Mouse (Mus musculus): ENCODE measurements around the gene Csf2rb2. TPM values are rescaled to one million over a fixed set of nuclear protein-coding genes. Genes with fewer than 3 reads are reported as not detected.

Gene Csf2rb2
- polyA plus RNA-seq, 1 experiment from 2014 or later, result 0.17 TPM

GRCm38 (mm10) chr15:78267865-78268264 is 37.7 kb downstream of the Csf2rb2 start:
- no peak overlapping the region for H3K4me2 ChIP-seq (replicated peaks; ENCODE audit: low read depth)
- H3K27me3 ChIP-seq (ENCODE audit: control insufficient read depth, insufficient read depth, low read length), result no peaks in the 10 kb centered on the region
- ATAC-seq (ENCODE audit: low FRiP score, low TSS enrichment) (no peak), DNase-seq (ENCODE audit: low spot score) (no peak)
- WGBS, result 52% methylated on average over 4 of the region's 4 CpGs
- no peak overlapping the region for H3K27ac ChIP-seq (replicated peaks)
- no peaks in the 10 kb centered on the region for H3K4me1 ChIP-seq (replicated peaks; ENCODE audit: control insufficient read depth, insufficient read depth)
- H3K9me3 ChIP-seq (ENCODE audit: control insufficient read depth, low read length), result no peaks in the 10 kb centered on the region
- H3K9ac ChIP-seq (ENCODE audit: low read length), result no peak overlapping the region
- H3K36me3 ChIP-seq (ENCODE audit: control insufficient read depth, insufficient read depth, low read length), result no peaks in the 10 kb centered on the region
- TF ChIP-seq EP300 (optimal IDR thresholded peaks at IDR 0.05), result no peak
- no peak for TF ChIP-seq CTCF (IDR thresholded peaks at IDR 0.05; ENCODE audit: low read depth)
- H3K4me3 ChIP-seq (ENCODE audit: low read depth, low read length), result no peak overlapping the region

- 78% methylated on average over 10 of the region's 10 CpGs for WGBS
These were observed 38.1 kb downstream of the Csf2rb2 start for GRCm38 (mm10) chr15:78267441-78267840.

DNA sequence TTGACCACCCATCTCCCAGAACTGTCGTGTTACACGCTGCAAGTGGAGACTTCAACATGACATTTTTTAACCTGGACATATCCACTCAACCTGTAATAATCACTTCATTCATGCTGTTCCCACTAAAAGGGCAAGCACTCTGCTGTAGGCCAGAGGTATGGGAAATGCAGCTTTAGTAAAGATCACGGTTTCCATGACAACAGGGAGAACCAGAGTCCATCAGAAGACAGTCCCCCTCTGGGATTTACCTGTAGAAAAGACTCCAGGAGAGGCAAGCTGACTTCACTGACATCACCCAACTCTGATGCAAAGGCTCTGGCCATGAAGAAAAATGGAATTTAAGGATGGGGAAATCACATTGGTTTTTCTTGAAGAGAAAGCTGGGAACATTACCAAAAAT is 42.2 kb downstream of the Csf2rb2 start:
- WGBS, result 71% methylated on average over 3 of the region's 3 CpGs
- ATAC-seq (ENCODE audit: low FRiP score, low TSS enrichment), result no peak

More at GRCm38 (mm10) chr15:78267441-78267840, 38.1 kb downstream of the Csf2rb2 start:
- TF ChIP-seq EP300 (optimal IDR thresholded peaks at IDR 0.05) (no peak), CTCF (IDR thresholded peaks at IDR 0.05; ENCODE audit: low read depth) (no peak)
- Histone ChIP-seq H3K36me3 (ENCODE audit: control insufficient read depth, insufficient read depth, low read length) (no peaks in the 10 kb centered on the region), H3K27me3 (ENCODE audit: control insufficient read depth, insufficient read depth, low read length) (no peaks in the 10 kb centered on the region), H3K9me3 (ENCODE audit: control insufficient read depth, low read length) (no peaks in the 10 kb centered on the region), H3K4me3 (ENCODE audit: low read depth, low read length) (no peak overlapping the region), H3K27ac (replicated peaks) (no peak overlapping the region), H3K9ac (ENCODE audit: low read length) (no peak overlapping the region), H3K4me1 (replicated peaks; ENCODE audit: control insufficient read depth, insufficient read depth) (no peaks in the 10 kb centered on the region), H3K4me2 (replicated peaks; ENCODE audit: low read depth) (no peak overlapping the region)
- DNase-seq (ENCODE audit: low spot score), result no peak
- no peak for ATAC-seq (ENCODE audit: low FRiP score, low TSS enrichment)

GRCm38 (mm10) chr15:78260668-78261333 is 44.7 kb downstream of the Csf2rb2 start:
- ATAC-seq (ENCODE audit: low FRiP score, low TSS enrichment) (no peak), DNase-seq (ENCODE audit: low spot score) (no peak)
- H3K4me1 ChIP-seq (replicated peaks; ENCODE audit: control insufficient read depth, insufficient read depth), result no peaks in the 10 kb centered on the region
- no peaks in the 10 kb centered on the region for H3K27me3 ChIP-seq (ENCODE audit: control insufficient read depth, insufficient read depth, low read length)
- H3K9me3 ChIP-seq (ENCODE audit: control insufficient read depth, low read length), result no peaks in the 10 kb centered on the region
- H3K36me3 ChIP-seq (ENCODE audit: control insufficient read depth, insufficient read depth, low read length), result no peaks in the 10 kb centered on the region
- H3K4me2 ChIP-seq (replicated peaks; ENCODE audit: low read depth), result no peak overlapping the region
- TF ChIP-seq CTCF (IDR thresholded peaks at IDR 0.05; ENCODE audit: low read depth) (no peak), EP300 (optimal IDR thresholded peaks at IDR 0.05) (no peak)
- no peak overlapping the region for H3K27ac ChIP-seq (replicated peaks)
- H3K9ac ChIP-seq (ENCODE audit: low read length), result no peak overlapping the region
- no peak overlapping the region for H3K4me3 ChIP-seq (ENCODE audit: low read depth, low read length)
- WGBS, result 62% methylated on average over 13 of the region's 13 CpGs

More for the DNA sequence above, 42.2 kb downstream of the Csf2rb2 start:
- Histone ChIP-seq H3K27me3 (ENCODE audit: control insufficient read depth, insufficient read depth, low read length) (no peaks in the 10 kb centered on the region), H3K4me1 (replicated peaks; ENCODE audit: control insufficient read depth, insufficient read depth) (no peaks in the 10 kb centered on the region), H3K27ac (replicated peaks) (no peak overlapping the region), H3K4me2 (replicated peaks; ENCODE audit: low read depth) (no peak overlapping the region), H3K36me3 (ENCODE audit: control insufficient read depth, insufficient read depth, low read length) (no peaks in the 10 kb centered on the region), H3K9me3 (ENCODE audit: control insufficient read depth, low read length) (no peaks in the 10 kb centered on the region), H3K4me3 (ENCODE audit: low read depth, low read length) (no peak overlapping the region), H3K9ac (ENCODE audit: low read length) (no peak overlapping the region)
- DNase-seq (ENCODE audit: low spot score), result no peak
- TF ChIP-seq EP300 (optimal IDR thresholded peaks at IDR 0.05), result no peak
- TF ChIP-seq CTCF (IDR thresholded peaks at IDR 0.05; ENCODE audit: low read depth), result no peak

GRCm38 (mm10) chr15:78258246-78258865 is 47.2 kb downstream of the Csf2rb2 start:
- no peak overlapping the region for H3K4me2 ChIP-seq (replicated peaks; ENCODE audit: low read depth)
- TF ChIP-seq CTCF (IDR thresholded peaks at IDR 0.05; ENCODE audit: low read depth) (no peak), EP300 (optimal IDR thresholded peaks at IDR 0.05) (no peak)
- no peaks in the 10 kb centered on the region for H3K27me3 ChIP-seq (ENCODE audit: control insufficient read depth, insufficient read depth, low read length)
- H3K27ac ChIP-seq (replicated peaks), result no peak overlapping the region
- no peak overlapping the region for H3K4me3 ChIP-seq (ENCODE audit: low read depth, low read length)
- no peaks in the 10 kb centered on the region for H3K9me3 ChIP-seq (ENCODE audit: control insufficient read depth, low read length)
- H3K36me3 ChIP-seq (ENCODE audit: control insufficient read depth, insufficient read depth, low read length), result no peaks in the 10 kb centered on the region
- H3K9ac ChIP-seq (ENCODE audit: low read length), result no peak overlapping the region
- DNase-seq (ENCODE audit: low spot score), result no peak
- ATAC-seq (ENCODE audit: low FRiP score, low TSS enrichment), result 0 out of 2 replicates have a peak, but pooled peaks have one; percentile 26
- WGBS, result 69% methylated on average over 10 of the region's 10 CpGs
- H3K4me1 ChIP-seq (replicated peaks; ENCODE audit: control insufficient read depth, insufficient read depth), result no peaks in the 10 kb centered on the region
